Mouse (Mus musculus) spleen, adult 2 months (tissue): Measurements from ENCODE around the gene Adamts18. TPM values are rescaled to one million over a fixed set of nuclear protein-coding genes. Genes with fewer than 3 reads are reported as not detected.

ENCODE experiments used
- DNase-seq, 2 experiments: peaks; one replicate each; pipeline versions ENCODE4 v3.0.0 to v3.0.0-alpha.2; 2012 to 2021; ENCODE audit warnings: low spot score in 2 of 2, low read depth in 1 of 2
- H3K27ac ChIP-seq: fragments of 200-500 bp; 2 replicates; pipeline ENCODE4 v1.5.1; 2012; ENCODE audit warnings: low read length, inconsistent platforms; ENCODE audit not compliant: insufficient read depth
- H3K27me3 ChIP-seq: fragments of 200-500 bp; 2 replicates; pipeline ENCODE4 v1.6.1; 2012; ENCODE audit warnings: mild to moderate bottlenecking, moderate library complexity, low read length, inconsistent platforms; ENCODE audit not compliant: control insufficient read depth, insufficient read depth
- H3K36me3 ChIP-seq: fragments of 200-500 bp; 2 replicates; pipeline ENCODE4 v1.6.1; 2012; ENCODE audit warnings: mild to moderate bottlenecking, low read length, inconsistent platforms; ENCODE audit not compliant: control insufficient read depth, insufficient read depth
- H3K4me1 ChIP-seq: fragments of 200-500 bp; 2 replicates; pipeline ENCODE4 v1.6.1; 2011; ENCODE audit warnings: inconsistent platforms; ENCODE audit not compliant: control insufficient read depth, insufficient read depth, insufficient read length
- H3K4me3 ChIP-seq: fragments of 200-500 bp; 2 replicates; pipeline ENCODE4 v1.5.1; 2011; ENCODE audit warnings: mild to moderate bottlenecking, inconsistent platforms; ENCODE audit not compliant: insufficient read depth, insufficient read length; ENCODE audit errors: extremely low read depth
- CTCF ChIP-seq: fragments of 200-500 bp; IDR thresholded peaks from 2 replicates; pipeline ENCODE4 v1.5.1; 2011; ENCODE audit warnings: mild to moderate bottlenecking, inconsistent platforms; ENCODE audit not compliant: insufficient read depth, insufficient read length, insufficient replicate concordance; ENCODE audit errors: extremely low read depth
- POLR2A ChIP-seq: fragments of 200-500 bp; IDR thresholded peaks from 2 replicates; pipeline ENCODE4 v1.6.1; 2011; ENCODE audit warnings: low read depth, low read length, inconsistent platforms
- WGBS: fragments of 180-500 bp; shearing (Covaris S2); methylation state at CpG from one replicate; pipeline ENCODE4 v1.1.7; 2018; 5-methylcytosine and 5-hydroxymethylcytosine counted together
- polyA plus RNA-seq: library from polyadenylated mRNA; depleted of rRNA; stranded (reverse); fragments of >200 nt; gene quantifications from 2 replicates; pipeline ENCODE4 v1.2.3, GENCODE M21; 2012; rRNA removed

Gene Adamts18
- polyA plus RNA-seq, result not detected in 2 replicates

DNA sequence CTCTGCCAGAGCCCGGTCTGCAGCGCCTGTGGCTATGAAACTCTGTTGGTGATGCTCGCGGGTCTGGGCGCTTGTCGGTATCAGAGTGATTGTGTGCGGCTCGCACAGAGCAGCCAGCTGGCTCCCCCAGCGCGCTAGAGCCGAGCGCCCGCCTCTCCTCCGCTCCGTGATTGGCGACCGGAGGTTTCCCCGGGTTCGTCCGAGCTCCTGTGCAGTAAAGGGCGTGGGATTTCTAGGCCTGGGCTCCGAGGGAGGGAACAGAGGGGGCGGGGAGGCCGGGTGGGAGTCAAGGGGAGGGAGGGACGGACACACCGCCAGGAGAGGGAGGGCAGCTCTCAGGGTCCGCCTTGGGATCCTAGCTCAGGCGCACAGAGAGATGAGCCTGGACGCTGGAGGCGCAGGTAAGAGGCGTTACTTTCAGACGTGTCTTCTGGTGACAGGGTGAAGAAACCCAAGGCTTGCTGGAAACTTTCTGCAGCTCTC lies at the start of gene Adamts18:
Gene Adamts18 (minus strand): TSS at position 86 of the 483 bp plus-strand sequence.
- H3K27ac ChIP-seq, result no peak within 1 kb of the TSS
- H3K4me3 ChIP-seq, result no peak within 1 kb of the TSS
- DNase-seq, result no peak
- H3K27me3 ChIP-seq, result peaks cover 4% of the 10 kb centered on the region
- H3K4me1 ChIP-seq, result no peaks in the 10 kb centered on the region
- H3K36me3 ChIP-seq, result no peaks in the 10 kb centered on the region
- TF ChIP-seq CTCF (no peak), POLR2A (no peak)
- 5% methylated on average over 32 of the region's 32 CpGs for WGBS

DNA sequence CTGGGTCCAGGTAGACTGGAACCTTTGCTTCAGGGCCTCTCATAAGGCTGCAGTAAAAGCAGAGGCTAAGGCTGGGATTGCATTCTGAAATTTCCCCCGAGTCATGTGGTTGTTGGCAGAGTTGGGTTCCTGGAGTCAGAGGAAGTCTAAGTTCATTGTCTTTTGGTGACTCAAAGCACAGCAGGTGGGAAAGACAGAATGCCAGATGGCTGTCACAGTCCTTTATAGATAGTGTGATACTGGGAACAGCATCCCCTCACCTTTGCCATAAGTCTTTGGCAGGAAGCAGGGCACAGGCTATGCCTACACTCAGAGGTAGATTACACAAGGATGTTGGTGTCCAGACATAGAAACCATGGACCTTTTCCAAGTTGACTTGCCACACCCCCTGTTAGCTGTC lies 47.9 kb upstream of the Adamts18 start:
- TF ChIP-seq CTCF (no peak), POLR2A (no peak)
- no peak for DNase-seq
- no peaks in the 10 kb centered on the region for H3K27me3 ChIP-seq
- H3K4me3 ChIP-seq, result no peak overlapping the region
- H3K36me3 ChIP-seq, result no peaks in the 10 kb centered on the region
- 47% methylated on average over 1 of the region's 1 CpGs for WGBS
- no peaks in the 10 kb centered on the region for H3K4me1 ChIP-seq
- H3K27ac ChIP-seq, result no peak overlapping the region

DNA sequence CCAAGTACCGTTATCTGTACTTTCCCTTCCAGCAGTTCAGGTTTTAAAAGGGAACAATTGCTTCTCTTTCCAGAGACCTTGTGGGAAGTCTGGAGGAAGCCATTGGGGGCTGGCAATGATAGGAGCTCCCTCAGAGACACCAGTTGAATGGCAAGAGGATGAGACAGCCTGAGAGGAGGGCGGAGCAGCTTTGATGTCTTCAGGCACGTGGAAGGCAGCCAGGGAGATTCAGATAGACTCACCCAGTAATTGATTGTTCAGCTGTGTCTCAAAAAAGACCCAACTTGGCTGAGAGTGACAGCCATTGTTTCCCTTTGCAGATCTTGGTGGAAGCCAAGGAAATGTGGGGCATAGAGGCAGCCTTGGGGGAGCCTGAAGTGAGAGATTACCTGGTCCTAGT lies 42.8 kb upstream of the Adamts18 start:
- no peak overlapping the region for H3K4me3 ChIP-seq
- TF ChIP-seq CTCF, result no peak
- TF ChIP-seq POLR2A, result no peak
- WGBS, result 50% methylated on average over 3 of the region's 3 CpGs
- no peak for DNase-seq
- H3K4me1 ChIP-seq, result no peaks in the 10 kb centered on the region
- no peaks in the 10 kb centered on the region for H3K27me3 ChIP-seq
- H3K36me3 ChIP-seq, result no peaks in the 10 kb centered on the region
- no peak overlapping the region for H3K27ac ChIP-seq

DNA sequence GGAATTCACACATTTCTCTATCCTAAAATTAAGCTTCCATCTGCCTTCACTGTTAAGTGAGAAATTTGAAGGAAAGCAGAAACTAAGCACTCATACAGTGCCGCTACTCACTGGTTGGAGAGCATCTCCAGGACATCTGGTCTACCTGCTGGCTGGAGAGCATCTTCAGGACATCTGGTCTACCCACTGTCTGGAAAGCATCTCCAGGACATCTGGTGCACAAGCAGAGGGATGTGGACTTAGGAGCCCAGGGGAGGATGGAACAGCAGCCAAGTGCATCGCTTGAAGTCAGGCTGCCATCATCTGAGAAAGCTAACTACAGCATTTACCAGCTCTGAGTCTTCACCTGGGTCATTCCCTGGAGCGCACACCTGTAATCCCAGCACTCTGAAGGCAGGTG lies 38.0 kb upstream of the Adamts18 start:
- H3K36me3 ChIP-seq, result no peaks in the 10 kb centered on the region
- no peak overlapping the region for H3K4me3 ChIP-seq
- TF ChIP-seq POLR2A (no peak), CTCF (no peak)
- no peaks in the 10 kb centered on the region for H3K4me1 ChIP-seq
- no peak for DNase-seq
- 84% methylated on average over 3 of the region's 3 CpGs for WGBS
- no peak overlapping the region for H3K27ac ChIP-seq
- no peaks in the 10 kb centered on the region for H3K27me3 ChIP-seq

DNA sequence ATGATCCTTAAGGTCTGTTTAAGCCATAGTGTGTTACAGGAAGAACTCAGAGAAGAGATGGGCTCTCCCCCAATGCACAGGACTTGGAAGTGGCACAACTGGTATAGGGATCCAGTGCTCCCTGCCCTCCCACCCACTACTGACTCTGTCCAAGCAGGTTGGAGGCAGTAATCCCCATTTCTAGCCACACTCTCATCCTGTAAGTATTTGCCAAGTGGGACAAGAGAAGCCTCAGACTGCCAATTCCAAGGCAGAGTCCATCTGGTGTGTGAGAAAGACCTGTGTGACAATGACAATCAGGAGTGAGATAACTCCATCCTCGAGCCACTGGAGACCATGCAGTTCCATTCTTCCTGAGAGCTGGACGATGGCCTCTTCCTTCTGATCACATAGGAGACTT lies 36.6 kb upstream of the Adamts18 start:
- no peak overlapping the region for H3K4me3 ChIP-seq
- no peaks in the 10 kb centered on the region for H3K27me3 ChIP-seq
- WGBS, result 50% methylated on average over 2 of the region's 2 CpGs
- no peaks in the 10 kb centered on the region for H3K36me3 ChIP-seq
- no peak for DNase-seq
- no peaks in the 10 kb centered on the region for H3K4me1 ChIP-seq
- no peak overlapping the region for H3K27ac ChIP-seq
- no peak for TF ChIP-seq POLR2A
- no peak for TF ChIP-seq CTCF

DNA sequence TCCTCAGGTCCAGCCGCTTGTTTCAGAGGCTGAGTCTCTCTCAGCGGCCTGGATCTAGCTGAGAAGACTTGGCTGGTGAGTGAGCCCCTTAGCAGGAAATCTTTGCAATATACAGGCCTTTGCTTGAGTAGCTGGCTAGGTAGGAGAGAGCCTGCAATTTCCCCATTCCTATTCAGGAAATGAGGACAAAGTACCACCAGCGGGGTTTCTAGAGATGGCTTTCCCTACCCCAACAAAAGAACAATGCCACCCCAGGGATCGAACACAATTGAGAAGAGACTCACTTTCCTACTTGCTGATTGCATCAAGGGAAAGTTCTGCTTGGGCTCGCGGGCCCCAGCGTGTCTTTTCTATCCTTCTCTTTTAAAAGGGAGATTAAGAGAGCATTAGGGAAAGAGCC lies 35.5 kb upstream of the Adamts18 start:
- Histone ChIP-seq H3K4me3 (no peak overlapping the region), H3K27me3 (no peaks in the 10 kb centered on the region), H3K27ac (no peak overlapping the region), H3K36me3 (no peaks in the 10 kb centered on the region), H3K4me1 (no peaks in the 10 kb centered on the region)
- 35% methylated on average over 7 of the region's 7 CpGs for WGBS
- no peak for DNase-seq
- no peak for TF ChIP-seq POLR2A
- TF ChIP-seq CTCF, result no peak

DNA sequence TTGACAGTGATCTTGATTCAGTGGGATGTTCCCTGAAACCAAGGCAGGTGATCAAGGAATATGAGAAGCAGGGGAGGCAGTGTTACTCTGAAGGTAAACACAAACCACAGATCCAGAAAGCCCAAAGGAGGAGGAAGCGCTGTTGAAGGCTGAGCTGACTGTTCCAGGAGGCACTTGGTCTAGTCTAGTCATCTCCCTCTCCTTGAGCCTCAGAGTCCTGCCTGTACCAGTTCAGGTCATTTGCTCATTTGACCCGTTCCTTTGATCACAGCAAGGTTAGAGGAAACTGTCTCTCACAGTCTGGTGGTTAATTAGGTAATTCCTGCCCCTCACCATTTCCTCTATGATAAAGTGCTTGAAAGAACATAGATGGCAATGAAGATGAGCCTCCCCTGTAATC lies 34.0 kb upstream of the Adamts18 start:
- H3K4me1 ChIP-seq, result no peaks in the 10 kb centered on the region
- H3K36me3 ChIP-seq, result no peaks in the 10 kb centered on the region
- TF ChIP-seq POLR2A, result no peak
- TF ChIP-seq CTCF, result no peak
- H3K27ac ChIP-seq, result no peak overlapping the region
- no peaks in the 10 kb centered on the region for H3K27me3 ChIP-seq
- no peak overlapping the region for H3K4me3 ChIP-seq
- WGBS, result 37% methylated on average over 2 of the region's 2 CpGs
- no peak for DNase-seq
